Mouse (Mus musculus) liver, embryonic 16.5 days (tissue): ENCODE data around the gene Alppl2. TPM values are rescaled to one million over a fixed set of nuclear protein-coding genes. Genes with fewer than 3 reads are reported as not detected.
A peak's percentile ranks its signal among the peaks of the same experiment; 100 is the strongest.

Experiments
- ATAC-seq: fragments of 200-750 bp; cut with Nextera tagmentation; 2 replicates; pipeline ENCODE4 v1.8.0; 2017; ENCODE audit warnings: low read depth, mild to moderate bottlenecking, moderate number of reproducible peaks, moderate library complexity
- H3K27ac ChIP-seq: fragments of 300-500 bp; sonication (generic); 2 replicates; pipeline ENCODE4 v1.5.1; 2014; ENCODE audit warnings: mild to moderate bottlenecking, low read length
- H3K27me3 ChIP-seq: fragments of 300-500 bp; sonication (generic); 2 replicates; pipeline ENCODE4 v1.6.1; 2014; ENCODE audit warnings: low read depth, low read length, mixed read lengths; ENCODE audit not compliant: control insufficient read depth, insufficient read depth
- H3K36me3 ChIP-seq: fragments of 300-500 bp; sonication (generic); 2 replicates; pipeline ENCODE4 v1.6.1; 2014; ENCODE audit warnings: mild to moderate bottlenecking; ENCODE audit not compliant: control insufficient read depth, insufficient read depth
- H3K4me1 ChIP-seq: fragments of 300-500 bp; sonication (generic); 2 replicates; pipeline ENCODE4 v1.6.1; 2014; ENCODE audit warnings: low read depth, low read length, mixed read lengths; ENCODE audit not compliant: control insufficient read depth
- H3K4me2 ChIP-seq: fragments of 300-500 bp; sonication (generic); 2 replicates; pipeline ENCODE4 v1.6.1; 2014; ENCODE audit warnings: low read depth, low read length, mixed read lengths
- H3K4me3 ChIP-seq: fragments of 300-500 bp; sonication (generic); 2 replicates; pipeline ENCODE4 v1.5.1; 2014; ENCODE audit warnings: low read depth, mild to moderate bottlenecking, low read length
- H3K9ac ChIP-seq: fragments of 300-500 bp; sonication (generic); 2 replicates; pipeline ENCODE4 v1.6.1; 2014; ENCODE audit warnings: low read depth, low read length
- H3K9me3 ChIP-seq: fragments of 300-500 bp; sonication (generic); replicated peaks from 2 replicates; pipeline ENCODE4 v1.6.1; 2016; ENCODE audit warnings: low read length; ENCODE audit not compliant: control insufficient read depth
- WGBS: fragments of 180-500 bp; shearing (Covaris S2); extraction: QIAGEN DNeasy Blood & Tissue Kit; methylation state at CpG from one replicate; pipeline ENCODE4 v1.1.7; 2014; ENCODE audit not compliant: insufficient replicate concordance; 5-methylcytosine and 5-hydroxymethylcytosine counted together
- polyA plus RNA-seq: library from polyadenylated mRNA; unstranded; fragments of >200 nt; fragmentation: Nextera tagmentation; extraction: Ambion mirVana; gene quantifications from 2 replicates; pipeline ENCODE4 v1.2.1, GENCODE M21; 2015

Alppl2 gene
- polyA plus RNA-seq, 1 experiment from 2014 or later, result not detected

GRCm38 (mm10) chr1:87102114-87102513 is 12.4 kb upstream of the Alppl2 start:
- no peak overlapping the region for H3K9ac ChIP-seq
- H3K4me3 ChIP-seq, result no peak overlapping the region
- H3K4me1 ChIP-seq, result no peaks in the 10 kb centered on the region
- H3K36me3 ChIP-seq, result no peaks in the 10 kb centered on the region
- no peak overlapping the region for H3K4me2 ChIP-seq
- H3K27ac ChIP-seq, result no peak overlapping the region
- H3K9me3 ChIP-seq, result no peaks in the 10 kb centered on the region
- ATAC-seq, result no peak
- 54% methylated on average over 3 of the region's 3 CpGs for WGBS
- peaks cover 2% of the 10 kb centered on the region; the same call in 1 of the 2 replicates for H3K27me3 ChIP-seq

DNA sequence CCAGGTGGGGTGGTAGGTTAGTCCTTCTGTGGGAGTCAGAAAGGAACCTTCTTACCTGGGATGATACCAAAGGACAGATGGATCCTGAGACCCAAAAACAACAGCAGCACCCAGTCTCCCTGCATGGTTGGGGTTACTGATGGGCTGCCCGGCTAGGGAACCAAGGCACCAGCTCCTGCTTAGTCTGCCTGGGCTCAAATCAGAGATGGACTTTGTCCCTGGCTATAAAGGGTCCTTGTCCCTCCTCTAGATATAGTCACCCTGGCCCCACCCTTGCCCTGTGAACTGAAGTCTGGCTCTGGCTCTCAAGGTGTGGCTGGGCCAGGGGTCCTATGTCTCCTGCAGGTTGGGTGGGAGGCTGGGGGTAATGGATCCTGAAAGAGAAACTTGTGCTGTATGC is 11.7 kb upstream of the Alppl2 start, which contains the start of gene Alpi:
TSS of gene Alpi (minus strand) at position 196 of the 400 bp plus-strand sequence.
- H3K4me1 ChIP-seq, result no peaks in the 10 kb centered on the region
- no peaks in the 10 kb centered on the region for H3K9me3 ChIP-seq
- WGBS, result 70% methylated on average over 1 of the region's 1 CpGs
- H3K9ac ChIP-seq, result no peak within 1 kb of the TSS
- H3K36me3 ChIP-seq, result no peaks in the 10 kb centered on the region
- H3K4me2 ChIP-seq, result no peak within 1 kb of the TSS
- no peak for ATAC-seq
- no peak within 1 kb of the TSS for H3K4me3 ChIP-seq
- H3K27me3 ChIP-seq, result peaks cover 2% of the 10 kb centered on the region; the same call in 1 of the 2 replicates
- H3K27ac ChIP-seq, result no peak within 1 kb of the TSS

DNA sequence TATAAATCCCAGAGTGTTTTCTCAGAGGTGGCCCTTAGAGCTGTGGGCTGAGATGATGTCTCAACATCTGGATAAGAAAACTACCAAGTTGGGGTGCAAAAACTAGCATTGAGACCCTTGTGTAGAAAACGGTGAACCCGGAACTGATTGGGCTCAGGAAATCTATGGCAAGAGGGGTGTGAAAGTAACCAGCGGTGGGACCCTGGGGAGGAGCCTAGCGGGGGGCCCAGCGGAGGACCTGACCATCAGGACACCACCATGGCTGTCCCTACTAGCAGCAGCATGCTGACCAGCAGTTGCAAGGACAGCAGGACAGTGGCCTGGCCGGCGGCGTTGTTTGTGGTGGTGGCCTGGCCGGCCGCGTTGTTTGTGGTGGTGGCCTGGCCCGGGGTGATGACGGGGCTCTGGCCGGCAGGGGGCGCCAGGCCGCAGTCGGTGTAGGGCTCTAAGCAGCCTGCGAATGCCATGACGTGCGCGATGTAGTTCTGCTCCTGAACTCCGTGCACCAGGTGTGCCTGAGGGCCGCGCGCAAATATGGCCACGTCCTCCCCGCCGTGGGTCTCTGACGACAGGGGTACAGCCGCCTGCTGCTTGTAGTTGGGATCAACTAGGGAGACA is 8.7 kb upstream of the Alppl2 start:
- Histone ChIP-seq H3K9me3 (no peaks in the 10 kb centered on the region), H3K4me3 (no peak overlapping the region), H3K27me3 (peaks cover 2% of the 10 kb centered on the region; the same call in 1 of the 2 replicates), H3K36me3 (no peaks in the 10 kb centered on the region), H3K27ac (no peak overlapping the region), H3K9ac (no peak overlapping the region), H3K4me1 (no peaks in the 10 kb centered on the region), H3K4me2 (no peak overlapping the region)
- ATAC-seq, result 0 out of 2 replicates have a peak, but pooled peaks have one; percentile 21
- WGBS, result 10% methylated on average over 30 of the region's 30 CpGs

DNA sequence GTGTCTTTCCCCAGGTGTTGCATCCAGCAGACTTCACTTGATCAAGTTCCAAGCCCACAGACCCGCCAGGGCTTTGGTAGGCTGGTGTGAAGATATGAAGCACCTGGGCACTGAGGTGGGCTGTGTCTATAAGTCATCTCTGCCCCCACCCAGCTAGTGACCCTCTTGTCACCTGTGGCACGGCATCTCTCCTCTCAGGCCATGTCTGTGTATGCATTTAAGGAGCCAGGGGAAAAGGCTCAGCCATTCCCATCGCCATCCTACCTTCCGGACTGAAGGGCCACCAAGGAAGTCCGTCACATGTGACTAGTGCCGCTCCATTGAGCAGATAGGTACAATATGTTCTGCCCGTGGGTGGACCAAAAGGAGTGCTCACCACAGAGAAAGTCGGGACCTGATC is 5.9 kb upstream of the Alppl2 start:
- no peak overlapping the region for H3K4me3 ChIP-seq
- H3K9ac ChIP-seq, result no peak overlapping the region
- ATAC-seq, result no peak
- no peaks in the 10 kb centered on the region for H3K36me3 ChIP-seq
- no peaks in the 10 kb centered on the region for H3K4me1 ChIP-seq
- WGBS, result 60% methylated on average over 8 of the region's 8 CpGs
- H3K4me2 ChIP-seq, result no peak overlapping the region
- peaks cover 2% of the 10 kb centered on the region; the same call in 1 of the 2 replicates for H3K27me3 ChIP-seq
- no peak overlapping the region for H3K27ac ChIP-seq
- no peaks in the 10 kb centered on the region for H3K9me3 ChIP-seq

- H3K4me3 ChIP-seq, result no peak overlapping the region
- H3K27ac ChIP-seq, result no peak overlapping the region
- no peak overlapping the region for H3K4me2 ChIP-seq
- H3K4me1 ChIP-seq, result no peaks in the 10 kb centered on the region
- H3K9ac ChIP-seq, result no peak overlapping the region
- H3K27me3 ChIP-seq, result no peaks in the 10 kb centered on the region
- ATAC-seq, result no peak
- 69% methylated on average over 11 of the region's 11 CpGs for WGBS
- no peaks in the 10 kb centered on the region for H3K36me3 ChIP-seq
- no peaks in the 10 kb centered on the region for H3K9me3 ChIP-seq
These were observed 477 bp downstream of the Alppl2 start for GRCm38 (mm10) chr1:87089251-87089650.

DNA sequence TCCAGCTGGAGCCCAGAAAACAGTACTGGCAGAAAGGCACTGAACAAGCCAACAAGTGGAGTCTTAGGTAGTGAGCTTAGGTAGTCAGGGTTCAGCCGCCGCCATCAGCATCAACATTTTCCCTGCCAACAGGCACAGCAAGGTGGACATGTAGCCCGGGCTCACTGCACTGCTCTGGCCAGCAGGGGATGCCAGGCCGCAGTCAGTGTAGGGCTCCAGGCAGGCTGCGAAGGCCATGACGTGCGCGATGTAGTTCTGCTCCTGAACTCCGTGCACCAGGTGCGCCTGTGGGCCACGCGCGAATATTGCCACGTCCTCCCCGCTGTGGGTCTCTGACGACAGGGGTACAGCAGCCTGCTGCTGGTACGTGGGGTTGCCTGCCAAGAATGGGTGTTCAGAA is 2.8 kb downstream of the Alppl2 start:
- no peak overlapping the region for H3K9ac ChIP-seq
- no peaks in the 10 kb centered on the region for H3K36me3 ChIP-seq
- no peaks in the 10 kb centered on the region for H3K4me1 ChIP-seq
- WGBS, result 79% methylated on average over 17 of the region's 17 CpGs
- H3K27ac ChIP-seq, result no peak overlapping the region
- no peak for ATAC-seq
- H3K27me3 ChIP-seq, result no peaks in the 10 kb centered on the region
- H3K4me2 ChIP-seq, result no peak overlapping the region
- H3K4me3 ChIP-seq, result no peak overlapping the region
- H3K9me3 ChIP-seq, result no peaks in the 10 kb centered on the region

GRCm38 (mm10) chr1:87086196-87086595 is 3.5 kb downstream of the Alppl2 start:
- Histone ChIP-seq H3K4me2 (no peak overlapping the region), H3K27me3 (no peaks in the 10 kb centered on the region), H3K9me3 (no peaks in the 10 kb centered on the region), H3K4me1 (no peaks in the 10 kb centered on the region), H3K27ac (no peak overlapping the region), H3K9ac (no peak overlapping the region), H3K36me3 (no peaks in the 10 kb centered on the region), H3K4me3 (no peak overlapping the region)
- ATAC-seq, result no peak
- WGBS, result 44% methylated on average over 4 of the region's 4 CpGs

GRCm38 (mm10) chr1:87073776-87074175 is 16.0 kb downstream of the Alppl2 start:
- ATAC-seq, result no peak
- no peaks in the 10 kb centered on the region for H3K36me3 ChIP-seq
- no peaks in the 10 kb centered on the region for H3K4me1 ChIP-seq
- 66% methylated on average over 8 of the region's 8 CpGs for WGBS
- no peaks in the 10 kb centered on the region for H3K27me3 ChIP-seq
- no peak overlapping the region for H3K4me3 ChIP-seq
- H3K9me3 ChIP-seq, result no peaks in the 10 kb centered on the region
- H3K4me2 ChIP-seq, result no peak overlapping the region
- H3K9ac ChIP-seq, result no peak overlapping the region
- H3K27ac ChIP-seq, result no peak overlapping the region

DNA sequence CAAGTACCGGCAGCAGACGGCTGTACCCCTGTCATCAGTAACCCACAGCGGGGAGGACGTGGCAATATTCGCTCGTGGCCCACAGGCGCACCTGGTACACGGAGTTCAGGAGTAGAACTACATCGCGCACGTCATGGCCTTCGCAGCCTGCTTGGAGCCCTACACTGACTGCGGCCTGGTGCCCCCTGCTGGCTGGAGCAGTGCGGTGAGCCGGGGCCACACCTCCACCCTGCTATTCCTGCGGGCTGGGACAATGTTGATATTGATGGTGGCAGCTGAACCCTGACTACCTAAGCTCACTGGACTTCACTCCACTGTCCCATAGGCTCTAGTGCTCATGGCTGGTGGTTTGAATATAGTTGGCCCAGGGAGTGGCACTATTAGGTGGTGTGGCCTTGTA is 19.0 kb downstream of the Alppl2 start:
- no peak overlapping the region for H3K4me2 ChIP-seq
- H3K4me1 ChIP-seq, result no peaks in the 10 kb centered on the region
- no peak overlapping the region for H3K4me3 ChIP-seq
- H3K27me3 ChIP-seq, result no peaks in the 10 kb centered on the region
- WGBS, result 33% methylated on average over 16 of the region's 16 CpGs
- peak; percentile 59; the same call in 1 of the 2 replicates for ATAC-seq
- H3K9ac ChIP-seq, result no peak overlapping the region
- no peak overlapping the region for H3K27ac ChIP-seq
- no peaks in the 10 kb centered on the region for H3K36me3 ChIP-seq
- no peaks in the 10 kb centered on the region for H3K9me3 ChIP-seq
